Mouse (Mus musculus) midbrain, embryonic 12.5 days (tissue): ENCODE measurements around the gene Copg1. TPM values are rescaled to one million over a fixed set of nuclear protein-coding genes. Genes with fewer than 3 reads are reported as not detected.

Experiments used
- ATAC-seq: fragments of 200-750 bp; cut with Nextera tagmentation; 2 replicates; pipeline ENCODE4 v1.8.0; 2017; ENCODE audit warnings: low read depth, moderate TSS enrichment, moderate library complexity; ENCODE audit not compliant: low FRiP score
- H3K27ac ChIP-seq: fragments of 300-500 bp; sonication (generic); replicated peaks from 2 replicates; pipeline ENCODE4 v1.5.1; 2016; ENCODE audit warnings: mild to moderate bottlenecking
- H3K27me3 ChIP-seq: fragments of 300-500 bp; sonication (generic); 2 replicates; pipeline ENCODE4 v1.6.1; 2016; ENCODE audit warnings: mild to moderate bottlenecking
- H3K36me3 ChIP-seq: fragments of 300-500 bp; sonication (generic); 2 replicates; pipeline ENCODE4 v1.6.1; 2016
- H3K4me1 ChIP-seq: fragments of 300-500 bp; sonication (generic); 2 replicates; pipeline ENCODE4 v1.6.1; 2016
- H3K4me2 ChIP-seq: fragments of 300-500 bp; sonication (generic); replicated peaks from 2 replicates; pipeline ENCODE4 v1.6.1; 2016; ENCODE audit warnings: mild to moderate bottlenecking, moderate library complexity
- H3K4me3 ChIP-seq: fragments of 300-500 bp; sonication (generic); 2 replicates; pipeline ENCODE4 v1.5.1; 2016; ENCODE audit warnings: mild to moderate bottlenecking
- H3K9ac ChIP-seq: fragments of 300-500 bp; sonication (generic); replicated peaks from 2 replicates; pipeline ENCODE4 v1.6.1; 2016; ENCODE audit warnings: mild to moderate bottlenecking, moderate library complexity
- H3K9me3 ChIP-seq: fragments of 300-500 bp; sonication (generic); 2 replicates; pipeline ENCODE4 v1.6.1; 2016; ENCODE audit warnings: mild to moderate bottlenecking
- WGBS: fragments of 180-500 bp; shearing (Covaris S2); methylation state at CpG from one replicate; pipeline ENCODE4 v1.1.7; 2016; 5-methylcytosine and 5-hydroxymethylcytosine counted together
- polyA plus RNA-seq: library from polyadenylated mRNA; unstranded; fragments of >200 nt; fragmentation: Nextera tagmentation; extraction: Ambion mirVana; gene quantifications from 2 replicates; pipeline ENCODE4 v1.2.1, GENCODE M21; 2016

Copg1 gene
- polyA plus RNA-seq, 1 experiment from 2014 or later = 155 TPM

GRCm38 (mm10) chr6:87853446-87853845 is 34.2 kb upstream of the Copg1 start:
- Histone ChIP-seq H3K9me3 (no peaks in the 10 kb centered on the region), H3K36me3 (no peaks in the 10 kb centered on the region), H3K4me1 (peaks cover 12% of the 10 kb centered on the region), H3K27ac (no peak overlapping the region), H3K27me3 (no peaks in the 10 kb centered on the region; the same call in 1 of the 2 replicates), H3K9ac (no peak overlapping the region), H3K4me2 (no peak overlapping the region), H3K4me3 (no peak overlapping the region)
- 85% methylated on average over 4 of the region's 4 CpGs for WGBS
- ATAC-seq = no peak

- Histone ChIP-seq H3K4me2 (no peak overlapping the region), H3K4me1 (no peaks in the 10 kb centered on the region), H3K9ac (no peak overlapping the region), H3K27ac (no peak overlapping the region), H3K4me3 (no peak overlapping the region), H3K36me3 (no peaks in the 10 kb centered on the region), H3K9me3 (no peaks in the 10 kb centered on the region), H3K27me3 (no peaks in the 10 kb centered on the region; the same call in 1 of the 2 replicates)
- 73% methylated on average over 1 of the region's 1 CpGs for WGBS
- no peak for ATAC-seq
These were observed 30.5 kb upstream of the Copg1 start for GRCm38 (mm10) chr6:87857071-87857470.

DNA sequence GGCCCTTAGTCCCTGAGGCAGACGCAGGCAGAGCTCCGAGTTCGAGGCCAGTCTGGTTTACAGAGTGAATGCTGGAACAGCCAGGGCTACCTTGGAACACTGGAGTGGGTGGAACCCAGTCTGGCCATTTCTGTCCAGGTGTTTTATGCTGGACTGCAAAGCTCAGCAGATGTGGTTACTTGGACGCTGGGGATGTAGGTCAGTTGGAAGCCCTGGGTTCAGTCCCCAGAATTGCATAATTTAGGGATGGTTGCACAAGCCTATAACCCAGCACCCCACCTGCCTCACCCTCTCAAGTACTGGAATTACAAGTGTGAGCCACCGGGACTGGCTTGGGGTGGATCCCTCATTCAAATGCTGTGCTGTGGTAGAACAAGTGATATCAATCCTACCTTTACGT is 21.4 kb upstream of the Copg1 start:
- ATAC-seq = no peak
- no peak overlapping the region for H3K4me3 ChIP-seq
- H3K27me3 ChIP-seq = no peaks in the 10 kb centered on the region
- no peaks in the 10 kb centered on the region for H3K4me1 ChIP-seq
- H3K4me2 ChIP-seq = no peak overlapping the region
- no peak overlapping the region for H3K9ac ChIP-seq
- H3K27ac ChIP-seq = no peak overlapping the region
- 87% methylated on average over 6 of the region's 6 CpGs for WGBS
- no peaks in the 10 kb centered on the region for H3K36me3 ChIP-seq
- no peaks in the 10 kb centered on the region for H3K9me3 ChIP-seq

GRCm38 (mm10) chr6:87867256-87867655 is 20.4 kb upstream of the Copg1 start:
- H3K4me2 ChIP-seq = no peak overlapping the region
- no peak overlapping the region for H3K27ac ChIP-seq
- WGBS = 84% methylated on average over 2 of the region's 2 CpGs
- no peaks in the 10 kb centered on the region for H3K4me1 ChIP-seq
- H3K27me3 ChIP-seq = no peaks in the 10 kb centered on the region
- no peaks in the 10 kb centered on the region for H3K36me3 ChIP-seq
- H3K9ac ChIP-seq = no peak overlapping the region
- H3K9me3 ChIP-seq = no peaks in the 10 kb centered on the region
- no peak overlapping the region for H3K4me3 ChIP-seq
- no peak for ATAC-seq

- no peak for ATAC-seq
- Histone ChIP-seq H3K27ac (no peak overlapping the region), H3K4me2 (no peak overlapping the region), H3K4me3 (no peak overlapping the region), H3K4me1 (no peaks in the 10 kb centered on the region), H3K9ac (no peak overlapping the region), H3K9me3 (no peaks in the 10 kb centered on the region), H3K27me3 (no peaks in the 10 kb centered on the region), H3K36me3 (no peaks in the 10 kb centered on the region)
- 80% methylated on average over 9 of the region's 9 CpGs for WGBS
These were observed 18.6 kb upstream of the Copg1 start for GRCm38 (mm10) chr6:87868871-87869506.

- Histone ChIP-seq H3K27me3 (no peaks in the 10 kb centered on the region), H3K4me2 (no peak overlapping the region), H3K27ac (no peak overlapping the region), H3K9me3 (no peaks in the 10 kb centered on the region), H3K4me1 (no peaks in the 10 kb centered on the region), H3K9ac (no peak overlapping the region), H3K36me3 (no peaks in the 10 kb centered on the region), H3K4me3 (no peak overlapping the region)
- ATAC-seq = no peak
- 55% methylated on average over 1 of the region's 1 CpGs for WGBS
These were observed 17.2 kb upstream of the Copg1 start for GRCm38 (mm10) chr6:87870440-87870839.

GRCm38 (mm10) chr6:87871240-87871639 is 16.4 kb upstream of the Copg1 start:
- no peaks in the 10 kb centered on the region for H3K9me3 ChIP-seq
- no peaks in the 10 kb centered on the region for H3K36me3 ChIP-seq
- H3K27ac ChIP-seq = no peak overlapping the region
- no peaks in the 10 kb centered on the region for H3K4me1 ChIP-seq
- no peak overlapping the region for H3K4me2 ChIP-seq
- no peaks in the 10 kb centered on the region for H3K27me3 ChIP-seq
- no peak overlapping the region for H3K4me3 ChIP-seq
- ATAC-seq = no peak
- H3K9ac ChIP-seq = no peak overlapping the region
- 90% methylated on average over 7 of the region's 7 CpGs for WGBS

DNA sequence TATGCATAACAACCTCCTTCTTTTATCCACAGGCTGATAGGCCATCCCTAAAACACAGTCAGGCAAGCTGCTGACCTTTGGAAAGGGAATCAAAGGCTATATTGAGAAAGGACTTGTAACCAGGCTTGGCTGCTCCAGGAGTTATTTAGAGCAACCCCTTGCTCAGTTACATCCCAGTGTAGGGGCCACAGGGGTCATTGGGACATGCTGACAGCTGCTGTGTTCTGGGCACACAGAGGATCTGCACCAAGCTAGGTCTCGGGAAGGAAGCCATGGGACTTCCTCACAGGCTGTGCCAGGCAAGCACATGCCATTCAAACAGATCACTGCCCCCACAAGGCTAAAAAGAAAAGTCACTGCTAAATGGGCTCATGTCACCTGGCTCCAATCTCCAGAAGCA is 14.5 kb upstream of the Copg1 start:
- Histone ChIP-seq H3K9ac (no peak overlapping the region), H3K27me3 (no peaks in the 10 kb centered on the region), H3K36me3 (no peaks in the 10 kb centered on the region), H3K4me1 (no peaks in the 10 kb centered on the region), H3K4me2 (no peak overlapping the region), H3K4me3 (no peak overlapping the region), H3K27ac (no peak overlapping the region), H3K9me3 (no peaks in the 10 kb centered on the region)
- ATAC-seq = no peak
- WGBS = 71% methylated on average over 1 of the region's 1 CpGs

DNA sequence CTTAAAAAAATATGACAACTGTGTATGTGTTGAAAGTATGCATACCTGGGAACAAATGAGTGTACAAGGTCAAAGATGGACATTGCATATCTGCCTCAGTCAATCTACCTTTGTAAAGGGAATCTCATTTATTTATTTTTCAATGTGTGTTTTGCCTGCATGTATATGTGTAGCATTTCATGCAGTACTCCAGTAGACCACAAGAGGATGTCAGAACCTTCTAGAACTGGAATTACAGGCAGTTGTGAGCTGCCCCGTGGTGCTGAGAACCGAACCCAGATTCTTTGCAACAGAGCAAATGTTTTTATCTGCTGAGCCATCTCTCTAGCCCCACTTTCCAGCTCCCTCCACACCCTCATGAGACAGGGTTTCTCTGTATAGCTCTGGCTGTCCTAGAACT is 13.7 kb upstream of the Copg1 start:
- WGBS = 87% methylated on average over 2 of the region's 2 CpGs

GRCm38 (mm10) chr6:87875083-87875482 is 12.5 kb upstream of the Copg1 start:
- H3K4me1 ChIP-seq = no peaks in the 10 kb centered on the region
- no peak overlapping the region for H3K9ac ChIP-seq
- no peaks in the 10 kb centered on the region for H3K36me3 ChIP-seq
- no peaks in the 10 kb centered on the region for H3K9me3 ChIP-seq
- H3K4me3 ChIP-seq = no peak overlapping the region
- no peak for ATAC-seq
- no peaks in the 10 kb centered on the region for H3K27me3 ChIP-seq
- no peak overlapping the region for H3K27ac ChIP-seq
- no peak overlapping the region for H3K4me2 ChIP-seq
- WGBS = 83% methylated on average over 1 of the region's 1 CpGs

More for the DNA sequence above, 13.7 kb upstream of the Copg1 start:
- H3K4me1 ChIP-seq = no peaks in the 10 kb centered on the region
- H3K27ac ChIP-seq = no peak overlapping the region
- H3K4me2 ChIP-seq = no peak overlapping the region
- no peak for ATAC-seq
- H3K36me3 ChIP-seq = no peaks in the 10 kb centered on the region
- no peaks in the 10 kb centered on the region for H3K9me3 ChIP-seq
- no peaks in the 10 kb centered on the region for H3K27me3 ChIP-seq
- no peak overlapping the region for H3K4me3 ChIP-seq
- no peak overlapping the region for H3K9ac ChIP-seq

DNA sequence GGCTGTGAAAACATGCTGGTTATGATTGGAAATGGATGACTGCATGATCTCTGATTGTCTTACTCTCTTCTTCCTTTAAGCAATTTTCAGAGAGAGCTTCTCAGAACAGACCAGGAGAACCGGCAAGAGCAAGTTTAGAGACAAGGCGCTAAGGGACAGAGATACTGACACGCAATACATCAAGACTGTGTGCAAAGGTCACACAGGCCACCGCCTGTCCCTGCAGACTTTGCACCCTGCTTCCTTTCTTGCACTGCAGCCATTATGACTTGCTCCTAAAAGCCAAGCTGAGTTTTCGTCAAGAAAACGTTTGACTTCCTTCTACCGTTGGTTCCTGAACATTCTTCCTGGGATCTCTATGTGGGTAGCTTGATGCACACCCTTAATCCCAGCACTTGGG is 12.1 kb upstream of the Copg1 start:
- no peak overlapping the region for H3K4me2 ChIP-seq
- H3K36me3 ChIP-seq = no peaks in the 10 kb centered on the region
- no peaks in the 10 kb centered on the region for H3K4me1 ChIP-seq
- WGBS = 92% methylated on average over 7 of the region's 7 CpGs
- H3K27me3 ChIP-seq = 0 out of 2 replicates have a peak, but pooled peaks cover 3% of the 10 kb centered on the region
- no peak overlapping the region for H3K9ac ChIP-seq
- no peak overlapping the region for H3K4me3 ChIP-seq
- ATAC-seq = no peak
- H3K27ac ChIP-seq = no peak overlapping the region
- no peaks in the 10 kb centered on the region for H3K9me3 ChIP-seq

GRCm38 (mm10) chr6:87876068-87876643 is 11.5 kb upstream of the Copg1 start:
- Histone ChIP-seq H3K4me2 (no peak overlapping the region), H3K4me1 (no peaks in the 10 kb centered on the region), H3K9ac (no peak overlapping the region), H3K27ac (no peak overlapping the region), H3K4me3 (no peak overlapping the region), H3K36me3 (no peaks in the 10 kb centered on the region), H3K27me3 (0 out of 2 replicates have a peak, but pooled peaks cover 3% of the 10 kb centered on the region), H3K9me3 (no peaks in the 10 kb centered on the region)
- WGBS = 78% methylated on average over 13 of the region's 13 CpGs
- no peak for ATAC-seq

- no peaks in the 10 kb centered on the region for H3K36me3 ChIP-seq
- no peaks in the 10 kb centered on the region for H3K4me1 ChIP-seq
- H3K27me3 ChIP-seq = 0 out of 2 replicates have a peak, but pooled peaks cover 3% of the 10 kb centered on the region
- no peak overlapping the region for H3K4me2 ChIP-seq
- H3K4me3 ChIP-seq = no peak overlapping the region
- no peak overlapping the region for H3K27ac ChIP-seq
- WGBS = 44% methylated on average over 4 of the region's 4 CpGs
- H3K9ac ChIP-seq = no peak overlapping the region
- no peak for ATAC-seq
- H3K9me3 ChIP-seq = no peaks in the 10 kb centered on the region
These were observed 8.6 kb upstream of the Copg1 start for GRCm38 (mm10) chr6:87879010-87879409.
